Mouse (Mus musculus): ENCODE data around the gene Apba1. TPM values are rescaled to one million over a fixed set of nuclear protein-coding genes. Genes with fewer than 3 reads are reported as not detected.

The Apba1 gene
- total RNA-seq, 2 experiments from 2014 or later: 26.5 to 27.8 TPM

DNA sequence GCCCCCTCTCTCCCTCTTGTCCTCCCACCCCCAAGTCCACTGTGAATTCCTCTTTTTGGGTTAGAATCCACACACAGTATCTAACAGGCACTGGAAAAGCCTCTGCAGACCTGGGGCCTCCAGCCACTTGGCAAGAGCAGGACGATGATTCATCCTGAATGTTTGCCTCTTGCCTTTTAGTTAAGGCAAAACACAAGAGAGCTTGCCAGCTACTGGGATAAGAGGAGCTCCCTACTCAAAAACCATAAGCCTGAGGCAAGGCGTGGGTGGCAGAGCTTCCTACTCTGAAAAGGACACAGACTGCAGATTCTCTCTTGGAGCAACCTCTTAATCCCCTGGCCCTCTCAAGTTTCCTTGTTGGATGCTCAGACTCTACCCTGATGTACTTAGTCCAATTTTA is 208.5 kb downstream of the Apba1 start:
- ATAC-seq (ENCODE audit: poor library complexity, severe bottlenecking): no peak

DNA sequence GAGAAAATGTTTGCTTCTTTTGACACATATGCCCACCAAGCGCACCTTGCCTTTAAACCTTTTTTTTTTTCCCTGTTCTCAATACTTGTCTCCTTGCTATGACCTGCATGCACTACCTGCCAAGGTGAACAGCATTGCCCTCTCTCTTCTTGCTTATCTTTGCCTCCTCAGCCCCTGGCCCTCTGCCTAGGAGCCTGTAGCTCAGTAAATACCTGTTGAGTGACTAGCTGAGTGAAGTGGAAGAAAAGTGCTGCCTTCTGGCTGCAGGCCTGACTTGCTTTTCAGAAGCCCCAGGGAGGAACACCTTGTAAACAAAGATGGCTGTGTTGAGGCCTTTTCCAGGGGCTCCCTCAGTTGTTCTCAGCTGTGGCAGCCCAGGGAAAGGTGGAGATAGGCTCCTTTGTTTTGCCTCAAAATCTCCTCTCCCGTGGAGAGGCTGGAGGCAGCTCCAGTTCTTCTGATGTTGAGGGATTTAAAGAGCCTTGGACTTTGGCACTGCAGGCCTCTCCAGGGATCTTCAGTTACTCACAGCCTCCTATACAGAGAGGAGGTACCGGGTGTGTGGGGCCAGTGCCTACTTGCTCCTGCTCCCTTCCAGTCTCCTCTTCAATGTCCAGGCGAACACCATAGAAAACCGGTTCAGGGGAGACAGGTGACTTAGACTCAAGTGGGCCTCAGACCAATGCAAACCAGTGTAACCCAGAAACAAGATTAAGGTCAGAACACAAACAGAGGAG is 209.6 kb downstream of the Apba1 start:
- ATAC-seq (ENCODE audit: poor library complexity, severe bottlenecking): no peak

DNA sequence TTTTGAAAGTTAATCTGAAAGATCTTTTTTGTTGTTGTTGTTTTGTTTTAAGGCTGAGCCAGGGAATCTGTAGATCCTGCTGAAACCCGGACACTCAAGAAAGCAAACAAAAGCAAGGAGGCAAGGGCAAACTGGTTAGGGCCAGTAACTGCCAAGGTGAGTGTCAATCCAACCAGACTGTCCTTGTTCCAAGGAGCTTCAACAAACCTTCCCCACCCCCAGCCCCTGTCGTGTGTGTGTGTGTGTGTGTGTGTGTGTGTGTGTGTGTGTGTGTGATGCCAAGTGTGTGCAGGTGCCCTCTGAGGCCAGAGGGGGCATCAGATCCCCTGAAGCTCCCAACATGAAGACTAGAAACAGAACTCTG is 210.2 kb downstream of the Apba1 start:
- no peak for ATAC-seq (ENCODE audit: poor library complexity, severe bottlenecking)

DNA sequence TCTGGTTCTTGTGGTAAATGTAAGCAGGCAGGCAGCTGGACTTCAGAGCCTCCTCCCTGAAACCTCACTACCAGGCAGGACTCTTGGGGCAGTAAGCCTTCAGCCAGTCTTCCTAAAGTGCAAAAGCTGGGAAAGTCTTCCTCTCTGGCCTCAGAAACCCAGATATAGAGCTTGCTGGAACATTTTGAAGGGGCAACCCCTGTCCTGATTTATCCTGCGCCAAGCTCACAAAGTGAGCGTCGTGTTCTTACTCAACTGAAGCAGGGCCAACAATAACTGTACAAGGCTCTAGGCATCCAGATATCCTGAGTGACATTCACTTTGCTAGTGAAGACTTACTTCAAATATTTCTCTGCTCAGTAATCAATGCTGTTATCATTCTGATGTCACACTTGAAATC is 211.7 kb downstream of the Apba1 start:
- ATAC-seq (ENCODE audit: poor library complexity, severe bottlenecking): no peak

DNA sequence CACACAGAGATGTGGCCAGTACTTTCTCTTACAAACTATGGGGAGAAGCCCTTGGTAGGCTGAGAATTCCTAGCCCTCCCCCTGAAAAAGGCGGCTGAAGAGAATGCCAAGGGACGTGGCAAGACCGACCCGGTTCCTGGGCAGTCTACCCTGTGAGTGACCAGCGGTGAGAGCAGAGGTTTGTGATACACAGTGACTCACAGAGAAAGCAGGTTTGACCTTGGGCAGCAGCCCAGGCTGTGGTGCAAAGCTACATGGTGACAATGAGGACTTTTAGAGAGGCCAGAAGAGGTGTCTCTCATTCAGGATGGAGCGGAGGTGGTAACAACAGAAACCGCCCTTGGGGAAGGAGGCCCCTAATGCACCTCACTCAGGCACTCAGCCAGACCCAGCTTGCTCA is 212.7 kb downstream of the Apba1 start:
- ATAC-seq (ENCODE audit: poor library complexity, severe bottlenecking): no peak

DNA sequence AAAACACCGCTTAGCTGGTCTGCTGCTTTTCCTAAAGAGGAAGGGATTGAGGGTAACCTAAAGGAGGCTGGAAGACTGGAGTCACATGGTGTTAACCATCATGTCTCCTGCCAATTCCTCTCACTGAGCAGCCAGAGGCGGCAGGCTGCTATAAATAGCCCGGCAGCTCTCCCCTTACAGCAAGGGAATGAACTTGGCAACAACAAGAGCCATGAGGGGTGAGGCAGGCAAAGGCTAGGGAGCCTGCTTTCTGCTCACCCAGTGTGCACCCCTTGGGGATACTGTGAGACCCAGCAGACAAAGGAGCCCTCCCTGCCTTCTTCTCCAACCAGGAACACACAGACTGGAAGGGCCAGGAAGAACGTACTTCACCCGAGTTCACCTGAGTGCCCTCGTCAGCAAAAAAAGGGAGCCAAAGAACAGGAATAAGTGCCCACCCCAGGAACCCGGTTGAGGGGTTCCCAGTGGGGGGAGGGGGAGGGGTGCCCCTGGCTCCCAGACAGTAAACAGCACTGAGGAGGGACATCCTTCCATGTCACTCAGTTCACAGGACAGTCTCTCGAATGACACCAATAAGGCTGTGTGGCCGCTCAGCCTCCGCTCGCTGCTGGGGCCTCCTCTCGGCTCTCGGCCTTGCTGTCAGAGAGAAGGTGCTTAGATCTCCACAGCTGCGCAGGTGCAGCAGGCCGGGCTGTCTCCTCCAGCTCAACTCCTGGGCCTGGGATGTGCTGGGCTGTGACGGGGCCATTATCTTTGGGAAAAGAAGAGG is 214.4 kb downstream of the Apba1 start:
- ATAC-seq (ENCODE audit: poor library complexity, severe bottlenecking): no peak

DNA sequence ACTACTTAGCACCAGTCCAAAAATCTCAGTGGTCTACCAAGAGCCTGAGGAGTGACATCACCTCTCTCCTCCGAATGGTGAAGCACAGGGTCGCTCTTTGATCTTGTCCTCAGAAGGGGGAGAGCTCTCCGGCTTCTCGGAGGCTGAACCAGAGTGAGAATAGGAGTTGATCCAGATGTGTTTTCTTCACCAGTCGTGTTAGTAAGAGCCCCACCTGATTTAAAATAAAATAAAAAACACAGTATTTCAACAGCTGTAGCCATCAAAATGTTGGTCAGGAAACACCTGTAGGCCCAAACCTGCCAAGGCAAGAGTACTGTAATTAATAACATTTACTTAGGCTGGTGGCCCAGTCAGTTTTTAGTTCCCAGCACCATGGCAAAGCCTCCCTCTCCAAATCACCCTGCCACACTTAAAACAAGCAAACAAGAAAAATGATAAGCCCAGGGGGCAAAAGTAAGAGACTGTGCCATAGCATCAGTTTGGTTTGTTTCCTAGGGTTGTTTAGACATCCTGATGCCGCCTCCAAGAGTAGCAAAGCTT is 219.3 kb downstream of the Apba1 start:
- no peak for ATAC-seq (ENCODE audit: poor library complexity, severe bottlenecking)

DNA sequence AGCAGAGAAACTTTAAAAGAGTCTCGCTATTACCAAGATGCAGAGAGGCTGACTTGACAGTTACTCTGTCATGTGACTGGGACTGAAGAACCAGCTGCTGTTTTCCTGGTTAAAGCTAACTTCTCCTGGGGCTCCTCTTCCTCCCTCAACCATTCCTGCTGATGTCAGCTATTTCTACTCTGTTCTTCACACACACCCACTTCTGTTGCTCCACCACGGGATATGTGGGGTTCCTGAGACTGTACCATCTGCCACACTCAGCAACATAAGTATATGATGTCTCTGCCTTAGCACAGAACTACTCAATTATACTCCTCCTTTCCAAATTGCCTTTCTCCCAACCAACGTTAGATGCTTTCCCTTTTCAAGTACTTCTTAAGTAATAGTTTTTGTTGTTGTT is 221.9 kb downstream of the Apba1 start:
- ATAC-seq (ENCODE audit: poor library complexity, severe bottlenecking): no peak

DNA sequence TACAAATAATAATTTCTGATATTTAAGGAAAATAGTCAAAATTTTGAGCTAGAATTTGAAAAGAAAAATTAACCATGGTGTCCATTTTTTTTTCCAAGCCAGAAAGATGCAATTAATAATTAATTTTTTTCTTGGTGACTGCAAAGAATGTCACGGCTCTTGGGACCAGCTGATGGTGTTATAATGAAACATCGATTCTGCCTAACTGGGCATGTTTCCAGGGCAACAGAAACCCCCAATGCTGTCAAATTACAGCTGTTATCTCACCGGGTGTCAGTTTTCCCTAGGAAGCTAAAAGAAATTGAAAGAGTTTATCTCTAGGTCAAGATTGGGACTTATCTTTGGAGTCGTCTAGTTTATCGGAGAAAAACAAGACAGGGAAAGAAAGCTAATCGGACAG is 225.5 kb downstream of the Apba1 start:
- no peak for ATAC-seq (ENCODE audit: poor library complexity, severe bottlenecking)

DNA sequence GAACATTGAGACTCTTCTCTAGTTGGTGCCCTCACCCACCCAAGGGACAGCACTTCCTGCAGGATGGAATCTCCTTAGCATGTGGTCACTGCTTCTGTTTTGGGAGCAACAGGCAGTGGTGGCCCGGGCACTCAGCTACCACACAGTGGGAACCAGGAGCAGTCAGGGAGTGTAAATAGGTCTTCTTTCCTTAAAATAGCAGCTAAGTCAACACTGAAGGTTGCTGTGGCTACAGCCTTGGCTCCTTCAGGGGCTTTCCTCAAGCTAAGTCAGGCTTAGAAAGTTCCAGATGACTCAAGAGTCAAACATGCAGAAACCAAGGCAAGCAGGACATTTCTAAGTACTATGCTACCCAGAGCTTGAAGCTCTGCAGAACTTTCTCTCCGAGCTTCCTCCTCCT is 228.6 kb downstream of the Apba1 start:
- no peak for ATAC-seq (ENCODE audit: poor library complexity, severe bottlenecking)

DNA sequence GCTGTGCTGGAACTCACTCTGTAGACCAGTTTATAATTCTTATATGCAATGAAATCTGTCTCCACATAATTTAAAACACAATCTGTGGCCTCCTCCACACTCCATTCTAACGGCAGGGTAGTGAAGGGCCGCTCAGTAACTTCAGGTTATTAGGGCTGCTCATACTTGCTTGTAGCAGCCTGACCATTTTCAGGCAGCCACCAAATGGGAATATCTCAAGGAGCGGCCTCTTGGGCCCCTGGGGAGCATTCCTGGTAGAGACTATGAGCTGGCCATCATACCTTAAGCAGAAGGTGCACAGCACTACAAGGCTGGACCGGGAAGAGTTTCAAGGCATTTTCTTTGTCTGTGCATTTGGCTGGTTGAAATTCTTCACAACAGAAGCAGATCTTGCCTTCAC is 229.5 kb downstream of the Apba1 start:
- ATAC-seq (ENCODE audit: poor library complexity, severe bottlenecking): no peak

DNA sequence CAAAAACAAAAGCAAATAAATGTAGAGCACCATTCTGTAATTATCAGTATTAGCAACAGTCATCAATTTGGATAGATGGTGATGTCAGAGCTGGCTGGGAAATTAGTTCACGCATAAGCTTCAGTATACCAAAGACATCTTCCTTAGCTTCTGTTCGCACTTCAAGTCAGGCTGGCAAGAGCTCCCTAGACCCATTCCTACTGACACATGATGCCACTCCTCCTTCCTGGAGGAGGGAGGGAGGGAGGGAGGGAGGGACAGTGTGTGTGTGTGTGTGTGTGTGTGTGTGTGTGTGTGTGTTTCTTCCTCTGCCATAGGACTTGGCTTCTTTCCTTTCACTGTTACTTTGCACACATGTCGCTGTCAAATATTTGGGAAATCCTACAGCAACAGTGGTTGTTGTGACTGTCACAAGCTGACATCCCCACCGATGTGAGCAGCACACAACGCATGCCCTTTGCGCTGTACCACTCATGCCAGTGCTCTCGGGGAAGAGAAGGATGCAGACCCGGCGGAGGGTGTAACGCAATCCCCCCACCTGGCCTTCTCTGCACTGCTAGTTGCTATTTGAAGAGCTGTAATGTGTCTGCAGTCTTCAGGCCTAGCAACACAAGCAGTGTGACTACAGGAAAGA is 237.2 kb downstream of the Apba1 start:
- ATAC-seq (ENCODE audit: poor library complexity, severe bottlenecking): no peak

Other genes starting within 250 kb of the Apba1 start
- not detected in 2 replicates for gene 1700028P14Rik, start 106.1 kb upstream of the Apba1 start, total RNA-seq (2015)
- gene 1700028P14Rik, start 106.1 kb upstream of the Apba1 start, total RNA-seq (2017): not detected in 2 replicates
- gene Ptar1, start 71.5 kb upstream of the Apba1 start, total RNA-seq (2015): 9.9 and 10.6 TPM in 2 replicates
- gene Ptar1, start 71.5 kb upstream of the Apba1 start, total RNA-seq (2017): 8.8 and 12.1 TPM in 2 replicates

Data from megakaryocyte, adult 5-6 weeks (primary cell).